Mouse (Mus musculus): ENCODE data around the gene Olfr1449.
"Not testable (repeated sequence)": the region's sequence is repeated elsewhere in the genome, so short reads cannot be mapped to it uniquely, and the experiment has no call there.

Olfr1449 gene

GRCm38 (mm10) chr19:12930540-12930939, at the start of gene Olfr1449:
TSS of gene Olfr1449 (plus strand) at chr19:12930840.
- DNase-seq (ENCODE audit: low read depth, low spot score): no peak

GRCm38 (mm10) chr19:12883555-12883954, 47.1 kb upstream of the Olfr1449 start, which contains the start of gene Olfr1445:
TSS of gene Olfr1445 (plus strand) at chr19:12883855.
- DNase-seq (ENCODE audit: low read depth, low spot score): no peak

GRCm38 (mm10) chr19:12893424-12893823, 37.2 kb upstream of the Olfr1449 start, which contains the start of gene Olfr1446:
TSS of gene Olfr1446 (minus strand) at chr19:12893524.
- no peak for DNase-seq (ENCODE audit: low read depth, low spot score)

- DNase-seq (ENCODE audit: low read depth, low spot score): no peak
Observed at GRCm38 (mm10) chr19:12903643-12904042, 27.0 kb upstream of the Olfr1449 start, which contains the start of gene Olfr1447. TSS of gene Olfr1447 (minus strand) at chr19:12903743.

- DNase-seq (ENCODE audit: low read depth, low spot score): no peak
Observed at GRCm38 (mm10) chr19:12924319-12924718, 6.3 kb upstream of the Olfr1449 start, which contains the start of gene Olfr1448. TSS of gene Olfr1448 (minus strand) at chr19:12924419.

- no peak for DNase-seq (ENCODE audit: low read depth, low spot score)
Observed at GRCm38 (mm10) chr19:12949958-12950357, 19.3 kb downstream of the Olfr1449 start, which contains the start of gene Olfr1450. TSS of gene Olfr1450 (plus strand) at chr19:12950258.

- DNase-seq (ENCODE audit: low read depth, low spot score): not testable (repeated sequence)
Observed at GRCm38 (mm10) chr19:12970082-12970481, 39.4 kb downstream of the Olfr1449 start.
